Mouse (Mus musculus): ENCODE data around the gene Apobec2.

Apobec2 gene

GRCm38 (mm10) chr17:48425823-48426612 lies 6.7 kb downstream of the Apobec2 start:
- no peak for TF ChIP-seq GATA4 (IDR thresholded peaks at IDR 0.05; ENCODE audit: insufficient replicate concordance, low read length)

GRCm38 (mm10) chr17:48424237-48424636 lies 8.5 kb downstream of the Apobec2 start:
- TF ChIP-seq GATA4 (IDR thresholded peaks at IDR 0.05; ENCODE audit: insufficient replicate concordance, low read length) = no peak

- no peak for TF ChIP-seq GATA4 (IDR thresholded peaks at IDR 0.05; ENCODE audit: insufficient replicate concordance, low read length)
These were observed 13.2 kb downstream of the Apobec2 start for GRCm38 (mm10) chr17:48419571-48419970.

GRCm38 (mm10) chr17:48418781-48419180 lies 13.9 kb downstream of the Apobec2 start:
- TF ChIP-seq GATA4 (IDR thresholded peaks at IDR 0.05; ENCODE audit: insufficient replicate concordance, low read length) = no peak

- peak; percentile 80; the same call in 1 of the 2 replicates for TF ChIP-seq GATA4 (IDR thresholded peaks at IDR 0.05; ENCODE audit: insufficient replicate concordance, low read length)
These were observed 14.6 kb downstream of the Apobec2 start for GRCm38 (mm10) chr17:48418174-48418573.

GRCm38 (mm10) chr17:48417521-48417920 lies 15.2 kb downstream of the Apobec2 start:
- TF ChIP-seq GATA4 (IDR thresholded peaks at IDR 0.05; ENCODE audit: insufficient replicate concordance, low read length) = no peak

GRCm38 (mm10) chr17:48416425-48417195 lies 16.1 kb downstream of the Apobec2 start:
- no peak for TF ChIP-seq GATA4 (IDR thresholded peaks at IDR 0.05; ENCODE audit: insufficient replicate concordance, low read length)

GRCm38 (mm10) chr17:48416011-48416410 lies 16.7 kb downstream of the Apobec2 start:
- no peak for TF ChIP-seq GATA4 (IDR thresholded peaks at IDR 0.05; ENCODE audit: insufficient replicate concordance, low read length)

- TF ChIP-seq GATA4 (IDR thresholded peaks at IDR 0.05; ENCODE audit: insufficient replicate concordance, low read length) = no peak
These were observed 21.5 kb downstream of the Apobec2 start for GRCm38 (mm10) chr17:48411241-48411640.

GRCm38 (mm10) chr17:48410299-48410785 lies 22.4 kb downstream of the Apobec2 start:
- peak; percentile 47; the same call in 1 of the 2 replicates for TF ChIP-seq GATA4 (IDR thresholded peaks at IDR 0.05; ENCODE audit: insufficient replicate concordance, low read length)

GRCm38 (mm10) chr17:48409380-48410298 lies 23.1 kb downstream of the Apobec2 start, which contains the start of the genes Nfya and Oard1:
Gene Nfya (minus strand): TSS chr17:48409906.
Gene Oard1 (plus strand): TSS chr17:48410014.
- no peak for TF ChIP-seq GATA4 (IDR thresholded peaks at IDR 0.05; ENCODE audit: insufficient replicate concordance, low read length)

- TF ChIP-seq GATA4 (IDR thresholded peaks at IDR 0.05; ENCODE audit: insufficient replicate concordance, low read length) = no peak
These were observed 24.0 kb downstream of the Apobec2 start for GRCm38 (mm10) chr17:48408526-48409291.

- no peak for TF ChIP-seq GATA4 (IDR thresholded peaks at IDR 0.05; ENCODE audit: insufficient replicate concordance, low read length)
These were observed 24.7 kb downstream of the Apobec2 start for GRCm38 (mm10) chr17:48407910-48408525.

- TF ChIP-seq GATA4 (IDR thresholded peaks at IDR 0.05; ENCODE audit: insufficient replicate concordance, low read length) = no peak
These were observed 25.6 kb downstream of the Apobec2 start for GRCm38 (mm10) chr17:48407154-48407553.
